Mouse (Mus musculus) embryo, embryonic 10 days (tissue): ENCODE measurements around the gene Zyg11a.
"Not testable (repeated sequence)": the region's sequence is repeated elsewhere in the genome, so short reads cannot be mapped to it uniquely, and the experiment has no call there.

Source experiments
- DNase-seq: peaks from one replicate; pipeline ENCODE4 v3.0.0-alpha.2; 2015; ENCODE audit warnings: low spot score

Zyg11a gene

GRCm38 (mm10) chr4:108217332-108218179, at the start of gene Zyg11a:
Gene Zyg11a, minus strand, starts transcription at chr4:108218048.
- DNase-seq = peak; percentile 25

- DNase-seq = no peak
Observed at GRCm38 (mm10) chr4:108265774-108266173, 47.9 kb upstream of the Zyg11a start.

GRCm38 (mm10) chr4:108253317-108253716, 35.5 kb upstream of the Zyg11a start:
- no peak for DNase-seq

- DNase-seq = no peak
Observed at GRCm38 (mm10) chr4:108250501-108250900, 32.7 kb upstream of the Zyg11a start.

- no peak for DNase-seq
Observed at GRCm38 (mm10) chr4:108249314-108249713, 31.5 kb upstream of the Zyg11a start.

- no peak for DNase-seq
Observed at GRCm38 (mm10) chr4:108233654-108234053, 15.8 kb upstream of the Zyg11a start.

- DNase-seq = peak; percentile 51
Observed at GRCm38 (mm10) chr4:108225341-108225872, 7.6 kb upstream of the Zyg11a start.

GRCm38 (mm10) chr4:108222507-108222906, 4.7 kb upstream of the Zyg11a start:
- DNase-seq = no peak

GRCm38 (mm10) chr4:108219019-108219418, 1.2 kb upstream of the Zyg11a start:
- DNase-seq = peak; percentile 53

GRCm38 (mm10) chr4:108213023-108213422, 4.8 kb downstream of the Zyg11a start:
- no peak for DNase-seq

- DNase-seq = no peak
Observed at GRCm38 (mm10) chr4:108204629-108205028, 13.2 kb downstream of the Zyg11a start.

GRCm38 (mm10) chr4:108199236-108199635, 18.6 kb downstream of the Zyg11a start:
- DNase-seq = no peak

- peak; percentile 53 for DNase-seq
Observed at GRCm38 (mm10) chr4:108196277-108196855, 21.5 kb downstream of the Zyg11a start.

GRCm38 (mm10) chr4:108192821-108193323, 25.0 kb downstream of the Zyg11a start:
- DNase-seq = no peak

GRCm38 (mm10) chr4:108182278-108182677, 35.6 kb downstream of the Zyg11a start:
- DNase-seq = no peak

GRCm38 (mm10) chr4:108168056-108168455, 49.8 kb downstream of the Zyg11a start:
- DNase-seq = no peak

- DNase-seq = no peak
Observed at GRCm38 (mm10) chr4:108166874-108167273, 51.0 kb downstream of the Zyg11a start.

- DNase-seq = peak; percentile 80
Observed at GRCm38 (mm10) chr4:108165152-108165895, 52.5 kb downstream of the Zyg11a start, which contains the start of gene Echdc2. Gene Echdc2, plus strand, starts transcription at chr4:108165437.

- DNase-seq = no peak
Observed at GRCm38 (mm10) chr4:108163291-108163690, 54.6 kb downstream of the Zyg11a start.

GRCm38 (mm10) chr4:108161936-108162335, 55.9 kb downstream of the Zyg11a start:
- DNase-seq = no peak

- not testable (repeated sequence) for DNase-seq
Observed at GRCm38 (mm10) chr4:108155141-108155540, 62.7 kb downstream of the Zyg11a start.

- not testable (repeated sequence) for DNase-seq
Observed at GRCm38 (mm10) chr4:108145554-108145953, 72.3 kb downstream of the Zyg11a start.
